Mouse (Mus musculus) embryonic facial prominence, embryonic 11.5 days (tissue): ENCODE data around the gene Dop1b. TPM values are rescaled to one million over a fixed set of nuclear protein-coding genes. Genes with fewer than 3 reads are reported as not detected.

ENCODE experiments used
- ATAC-seq: fragments of 200-750 bp; cut with Nextera tagmentation; replicated peaks from 2 replicates; pipeline ENCODE4 v1.8.0; 2017; ENCODE audit warnings: low read depth; ENCODE audit not compliant: insufficient number of reproducible peaks, low FRiP score, low TSS enrichment
- DNase-seq: peaks from one replicate; pipeline ENCODE4 v3.0.0-alpha.2; 2015; ENCODE audit warnings: low spot score
- H3K27ac ChIP-seq: fragments of 300-500 bp; sonication (generic); replicated peaks from 2 replicates; pipeline ENCODE4 v1.5.1; 2014; ENCODE audit warnings: mild to moderate bottlenecking, low read depth, low read length, control low read depth
- H3K27me3 ChIP-seq: fragments of 300-500 bp; sonication (generic); 2 replicates; pipeline ENCODE4 v1.6.1; 2014; ENCODE audit warnings: mild to moderate bottlenecking, low read length, moderate library complexity, mixed read lengths; ENCODE audit not compliant: control insufficient read depth, insufficient read depth
- H3K36me3 ChIP-seq: fragments of 300-500 bp; sonication (generic); replicated peaks from 2 replicates; pipeline ENCODE4 v1.6.1; 2014; ENCODE audit warnings: low read depth, mild to moderate bottlenecking, low read length, moderate library complexity, mixed read lengths; ENCODE audit not compliant: control insufficient read depth, insufficient read depth
- H3K4me1 ChIP-seq: fragments of 300-500 bp; sonication (generic); 2 replicates; pipeline ENCODE4 v1.6.1; 2014; ENCODE audit warnings: low read length, mixed read lengths; ENCODE audit not compliant: control insufficient read depth, insufficient read depth
- H3K4me2 ChIP-seq: fragments of 300-500 bp; sonication (generic); 2 replicates; pipeline ENCODE4 v1.6.1; 2014; ENCODE audit warnings: low read depth, mild to moderate bottlenecking, control low read depth, low read length, moderate library complexity
- H3K4me3 ChIP-seq: fragments of 300-500 bp; sonication (generic); 2 replicates; pipeline ENCODE4 v1.5.1; 2014; ENCODE audit warnings: low read depth, low read length, control low read depth
- H3K9ac ChIP-seq: fragments of 300-500 bp; sonication (generic); replicated peaks from 2 replicates; pipeline ENCODE4 v1.6.1; 2014; ENCODE audit warnings: mild to moderate bottlenecking, control low read depth, low read length
- H3K9me3 ChIP-seq: fragments of 300-500 bp; sonication (generic); replicated peaks from 2 replicates; pipeline ENCODE4 v1.6.1; 2016; ENCODE audit warnings: mild to moderate bottlenecking, low read length, inconsistent platforms, mixed read lengths; ENCODE audit not compliant: control insufficient read depth
- WGBS: fragments of 180-500 bp; shearing (Covaris S2); extraction: QIAGEN DNeasy Blood & Tissue Kit; methylation state at CpG from one replicate; pipeline ENCODE4 v1.1.7; 2014; 5-methylcytosine and 5-hydroxymethylcytosine counted together
- polyA plus RNA-seq: library from polyadenylated mRNA; unstranded; fragments of >200 nt; fragmentation: Nextera tagmentation; extraction: Ambion mirVana; gene quantifications from 2 replicates; pipeline ENCODE4 v1.2.1, GENCODE M21; 2014

Dop1b gene
- polyA plus RNA-seq, 1 experiment from 2014 or later: 5.7 TPM

- Histone ChIP-seq H3K4me3 (no peak overlapping the region), H3K4me2 (no peak overlapping the region), H3K4me1 (no peaks in the 10 kb centered on the region), H3K9ac (no peak overlapping the region), H3K27ac (no peak overlapping the region), H3K36me3 (no peaks in the 10 kb centered on the region), H3K9me3 (no peaks in the 10 kb centered on the region; the same call in 1 of the 2 replicates), H3K27me3 (no peaks in the 10 kb centered on the region)
- ATAC-seq: no peak
- DNase-seq: no peak
- WGBS: 61% methylated on average over 14 of the region's 14 CpGs
Measured at GRCm38 (mm10) chr16:93780660-93781479, 69.2 kb downstream of the Dop1b start.

GRCm38 (mm10) chr16:93784175-93784574 lies 72.5 kb downstream of the Dop1b start:
- Histone ChIP-seq H3K36me3 (no peaks in the 10 kb centered on the region), H3K4me2 (no peak overlapping the region), H3K27me3 (no peaks in the 10 kb centered on the region), H3K4me3 (no peak overlapping the region), H3K9me3 (no peaks in the 10 kb centered on the region; the same call in 1 of the 2 replicates), H3K4me1 (no peaks in the 10 kb centered on the region), H3K27ac (no peak overlapping the region), H3K9ac (no peak overlapping the region)
- ATAC-seq (no peak), DNase-seq (no peak)
- 85% methylated on average over 7 of the region's 7 CpGs for WGBS

- Histone ChIP-seq H3K27ac (no peak overlapping the region), H3K27me3 (no peaks in the 10 kb centered on the region), H3K36me3 (no peaks in the 10 kb centered on the region), H3K4me3 (no peak overlapping the region), H3K4me1 (peaks cover 2% of the 10 kb centered on the region), H3K9ac (no peak overlapping the region), H3K4me2 (no peak overlapping the region), H3K9me3 (no peaks in the 10 kb centered on the region; the same call in 1 of the 2 replicates)
- 3% methylated on average over 9 of the region's 9 CpGs for WGBS
- ATAC-seq (peak; percentile 85), DNase-seq (peak; percentile 94)
Measured at GRCm38 (mm10) chr16:93785805-93786204, 74.1 kb downstream of the Dop1b start.

GRCm38 (mm10) chr16:93788388-93788787 lies 76.7 kb downstream of the Dop1b start:
- H3K36me3 ChIP-seq: no peaks in the 10 kb centered on the region
- H3K27me3 ChIP-seq: no peaks in the 10 kb centered on the region
- H3K4me3 ChIP-seq: no peak overlapping the region
- H3K9me3 ChIP-seq: no peaks in the 10 kb centered on the region; the same call in 1 of the 2 replicates
- 90% methylated on average over 4 of the region's 4 CpGs for WGBS
- no peak overlapping the region for H3K9ac ChIP-seq
- H3K4me2 ChIP-seq: no peak overlapping the region
- H3K27ac ChIP-seq: no peak overlapping the region
- no peak for DNase-seq
- peaks cover 2% of the 10 kb centered on the region for H3K4me1 ChIP-seq
- no peak for ATAC-seq

GRCm38 (mm10) chr16:93788881-93789280 lies 77.2 kb downstream of the Dop1b start:
- H3K4me1 ChIP-seq: peaks cover 2% of the 10 kb centered on the region
- no peaks in the 10 kb centered on the region for H3K27me3 ChIP-seq
- ATAC-seq (no peak), DNase-seq (no peak)
- WGBS: 92% methylated on average over 8 of the region's 8 CpGs
- H3K36me3 ChIP-seq: no peaks in the 10 kb centered on the region
- no peaks in the 10 kb centered on the region; the same call in 1 of the 2 replicates for H3K9me3 ChIP-seq
- no peak overlapping the region for H3K27ac ChIP-seq
- H3K9ac ChIP-seq: no peak overlapping the region
- H3K4me2 ChIP-seq: no peak overlapping the region
- no peak overlapping the region for H3K4me3 ChIP-seq

GRCm38 (mm10) chr16:93789971-93790755 lies 78.5 kb downstream of the Dop1b start:
- Histone ChIP-seq H3K4me1 (peaks cover 2% of the 10 kb centered on the region), H3K9me3 (no peaks in the 10 kb centered on the region), H3K27ac (no peak overlapping the region), H3K36me3 (no peaks in the 10 kb centered on the region), H3K27me3 (no peaks in the 10 kb centered on the region), H3K9ac (no peak overlapping the region; the same call in 1 of the 2 replicates), H3K4me3 (no peak overlapping the region), H3K4me2 (no peak overlapping the region)
- no peak for DNase-seq
- 23% methylated on average over 5 of the region's 5 CpGs for WGBS
- no peak for ATAC-seq

GRCm38 (mm10) chr16:93792981-93793630 lies 81.4 kb downstream of the Dop1b start:
- WGBS: 71% methylated on average over 15 of the region's 15 CpGs
- H3K36me3 ChIP-seq: no peaks in the 10 kb centered on the region; the same call in 1 of the 2 replicates
- no peak for ATAC-seq

More at GRCm38 (mm10) chr16:93792981-93793630, 81.4 kb downstream of the Dop1b start:
- Histone ChIP-seq H3K9me3 (no peaks in the 10 kb centered on the region), H3K4me2 (no peak overlapping the region), H3K9ac (no peak overlapping the region), H3K27me3 (no peaks in the 10 kb centered on the region), H3K4me3 (no peak overlapping the region), H3K4me1 (peaks cover 2% of the 10 kb centered on the region), H3K27ac (no peak overlapping the region)
- no peak for DNase-seq
